Mouse (Mus musculus) cerebellum, adult 8-10 months (tissue): ENCODE data around the gene Nub1.

Experiments used
- DNase-seq: peaks from one replicate; pipeline ENCODE4 v3.0.0; 2022

Nub1 gene

GRCm38 (mm10) chr5:24704615-24705014, 19.3 kb downstream of the Nub1 start:
- DNase-seq = no peak

GRCm38 (mm10) chr5:24709962-24710361, 24.6 kb downstream of the Nub1 start:
- DNase-seq = no peak

GRCm38 (mm10) chr5:24711615-24712014, 26.3 kb downstream of the Nub1 start:
- no peak for DNase-seq

- DNase-seq = peak; percentile 59
Observed at GRCm38 (mm10) chr5:24713199-24713598, 27.9 kb downstream of the Nub1 start.

GRCm38 (mm10) chr5:24713987-24714386, 28.7 kb downstream of the Nub1 start:
- no peak for DNase-seq

- no peak for DNase-seq
Observed at GRCm38 (mm10) chr5:24718076-24718475, 32.7 kb downstream of the Nub1 start.

GRCm38 (mm10) chr5:24719852-24720251, 34.5 kb downstream of the Nub1 start:
- no peak for DNase-seq

- DNase-seq = no peak
Observed at GRCm38 (mm10) chr5:24723527-24724269, 38.4 kb downstream of the Nub1 start.

GRCm38 (mm10) chr5:24724270-24724634, 38.9 kb downstream of the Nub1 start:
- DNase-seq = no peak

- DNase-seq = no peak
Observed at GRCm38 (mm10) chr5:24724805-24725204, 39.5 kb downstream of the Nub1 start.

GRCm38 (mm10) chr5:24725897-24726296, 40.6 kb downstream of the Nub1 start:
- DNase-seq = no peak

- DNase-seq = no peak
Observed at GRCm38 (mm10) chr5:24726901-24727836, 41.8 kb downstream of the Nub1 start.

- DNase-seq = no peak
Observed at GRCm38 (mm10) chr5:24729797-24730487, 44.6 kb downstream of the Nub1 start.

- DNase-seq = no peak
Observed at GRCm38 (mm10) chr5:24730488-24730871, 45.1 kb downstream of the Nub1 start, which contains the start of gene Wdr86. TSS of gene Wdr86 (minus strand) at chr5:24730727.

GRCm38 (mm10) chr5:24730986-24731385, 45.7 kb downstream of the Nub1 start:
- no peak for DNase-seq

GRCm38 (mm10) chr5:24733134-24733533, 47.8 kb downstream of the Nub1 start:
- no peak for DNase-seq

GRCm38 (mm10) chr5:24733771-24734426, 48.6 kb downstream of the Nub1 start:
- no peak for DNase-seq

- no peak for DNase-seq
Observed at GRCm38 (mm10) chr5:24737595-24737994, 52.3 kb downstream of the Nub1 start.

GRCm38 (mm10) chr5:24738517-24738916, 53.2 kb downstream of the Nub1 start:
- no peak for DNase-seq

GRCm38 (mm10) chr5:24739141-24739753, 53.9 kb downstream of the Nub1 start:
- no peak for DNase-seq

GRCm38 (mm10) chr5:24741172-24741885, 56.0 kb downstream of the Nub1 start:
- no peak for DNase-seq

- DNase-seq = no peak
Observed at GRCm38 (mm10) chr5:24743956-24744355, 58.6 kb downstream of the Nub1 start.
